Mouse (Mus musculus) cerebellum, postnatal 25 days (tissue): Measurements from ENCODE around the gene Ackr2.

Experiments
- DNase-seq, 2 experiments: peaks; one replicate each; pipeline ENCODE4 v3.0.0; 2021; ENCODE audit warnings: mixed read lengths in 2 of 2

Gene Ackr2

GRCm38 (mm10) chr9:121898245-121898644, at the start of gene Ackr2:
Gene Ackr2 (plus strand): TSS chr9:121898355.
- DNase-seq: no peak

GRCm38 (mm10) chr9:121854246-121854645, 43.9 kb upstream of the Ackr2 start:
- no peak for DNase-seq

- no peak for DNase-seq
These were observed 41.3 kb upstream of the Ackr2 start for GRCm38 (mm10) chr9:121856649-121857416.

- peak; percentile 98 to 99 for DNase-seq
These were observed 40.5 kb upstream of the Ackr2 start for GRCm38 (mm10) chr9:121857474-121858152.

GRCm38 (mm10) chr9:121858153-121858488, 40.0 kb upstream of the Ackr2 start, which contains the start of gene Higd1a:
Gene Higd1a (minus strand): TSS chr9:121858362.
- no peak for DNase-seq

- no peak for DNase-seq
These were observed 38.8 kb upstream of the Ackr2 start for GRCm38 (mm10) chr9:121859345-121859744.

GRCm38 (mm10) chr9:121860921-121861320, 37.2 kb upstream of the Ackr2 start:
- no peak for DNase-seq

- no peak for DNase-seq
These were observed 33.3 kb upstream of the Ackr2 start for GRCm38 (mm10) chr9:121864837-121865236.

GRCm38 (mm10) chr9:121865425-121866008, 32.6 kb upstream of the Ackr2 start:
- DNase-seq: no peak

- DNase-seq: no peak
These were observed 30.5 kb upstream of the Ackr2 start for GRCm38 (mm10) chr9:121867632-121868031.

- DNase-seq: no peak
These were observed 29.9 kb upstream of the Ackr2 start for GRCm38 (mm10) chr9:121868236-121868635.

- DNase-seq: no peak
These were observed 28.7 kb upstream of the Ackr2 start for GRCm38 (mm10) chr9:121869432-121869831.

- DNase-seq: no peak
These were observed 28.1 kb upstream of the Ackr2 start for GRCm38 (mm10) chr9:121869973-121870515.

GRCm38 (mm10) chr9:121872062-121872683, 26.0 kb upstream of the Ackr2 start:
- DNase-seq: no peak

- no peak for DNase-seq
These were observed 24.6 kb upstream of the Ackr2 start for GRCm38 (mm10) chr9:121873578-121873977.

- peak; percentile 62 to 79 for DNase-seq
These were observed 21.0 kb upstream of the Ackr2 start for GRCm38 (mm10) chr9:121877052-121877740.

- peak; percentile 39 to 76 for DNase-seq
These were observed 17.3 kb upstream of the Ackr2 start for GRCm38 (mm10) chr9:121880840-121881239.

GRCm38 (mm10) chr9:121881301-121881700, 16.9 kb upstream of the Ackr2 start:
- no peak for DNase-seq

- DNase-seq: no peak
These were observed 16.1 kb upstream of the Ackr2 start for GRCm38 (mm10) chr9:121882015-121882457.

GRCm38 (mm10) chr9:121889927-121890440, 8.2 kb upstream of the Ackr2 start:
- DNase-seq: no peak

GRCm38 (mm10) chr9:121890441-121890941, 7.7 kb upstream of the Ackr2 start:
- peak in 1 of 2 experiments; percentile 33 for DNase-seq

GRCm38 (mm10) chr9:121891301-121891700, 6.9 kb upstream of the Ackr2 start:
- DNase-seq: no peak
